Mouse (Mus musculus): ENCODE measurements at regions not wholly inside any gene's neighbourhood (a gene's known extent, or its start where the extent isn't known, plus 50 kb on each side); places are given as distances from the start of the nearest gene placed in this dataset.

- no peak for TF ChIP-seq CTCF (IDR thresholded peaks at IDR 0.05; ENCODE audit: low read depth, low read length)
- TF ChIP-seq GATA1 (IDR thresholded peaks at IDR 0.05; ENCODE audit: borderline replicate concordance, low read length), result no peak
Observed at GRCm38 (mm10) chr1:91636571-91636970, 96.2 kb downstream of the Asb1 start.
